12 mouse cellular contexts compared by ENCODE assay signal in the genomic region with DNA sequence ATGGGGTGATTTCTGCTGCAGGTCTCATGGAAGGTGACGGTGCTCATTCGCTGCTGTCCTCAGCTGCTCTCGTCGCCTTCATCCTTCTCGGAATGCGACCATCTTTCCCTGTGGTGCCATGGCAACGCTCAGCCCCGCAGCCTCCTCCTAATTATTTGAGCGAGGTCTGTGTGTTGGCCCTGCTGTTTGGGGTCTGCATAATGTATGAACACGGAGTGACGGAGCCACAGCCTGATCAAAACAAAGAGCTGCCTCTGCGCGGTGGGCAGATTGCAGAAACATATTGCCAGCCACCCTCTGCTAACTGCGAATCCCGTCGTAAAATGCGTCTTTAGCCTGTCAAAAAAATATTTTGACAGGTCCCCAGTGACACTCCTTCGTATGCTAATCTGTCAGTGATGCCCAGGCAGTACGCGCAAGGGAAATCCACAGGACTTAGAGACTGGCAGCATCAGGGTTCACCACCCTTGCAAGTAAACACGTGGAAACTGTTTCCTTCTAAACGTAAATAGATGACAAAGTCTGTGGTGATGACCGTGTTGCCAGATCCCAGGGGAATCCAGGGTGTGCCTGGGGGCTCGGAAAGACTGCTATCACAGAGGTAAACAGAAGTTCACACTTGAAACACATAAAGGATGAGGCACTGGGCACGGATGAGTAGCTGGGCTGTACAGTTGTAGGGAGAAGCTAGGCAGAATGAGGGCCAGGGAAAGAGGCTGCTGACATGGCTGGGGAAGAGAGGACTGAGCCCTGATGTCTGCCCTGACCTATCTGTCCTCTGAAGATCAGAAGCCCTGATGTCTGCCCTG.
A peak's percentile ranks its signal among the peaks of the same experiment; 100 is the strongest.
DNase-seq lines count a peak whose midpoint lies in the region; ATAC-seq lines count a peak whose summit lies in the region.
"Had no signal": no experiment of that assay in that cellular context is flagged by ENCODE, and none has a peak within 500 bp of the region (broad histone marks: within the 10 kb centered on the region; RNA-seq: fewer than 3 reads in every experiment).

No protein-coding gene starts in this region.

- H3K4me3 ChIP-seq in limb, embryonic 13.5 days, result no peak overlapping the region
- no peak overlapping the region for H3K4me3 ChIP-seq in limb, embryonic 10.5 days
- peak overlapping the region; percentile 6 for H3K4me3 ChIP-seq in forebrain, embryonic 15.5 days
- H3K4me3 ChIP-seq in neural tube, embryonic 14.5 days (ENCODE audit: low read depth, low read length), result no peak overlapping the region
- H3K4me3 ChIP-seq: erythroblast, embryonic 14.5 days; myocyte had no signal

- H3K36me3 ChIP-seq in limb, embryonic 13.5 days, result no peaks in the 10 kb centered on the region
- no peaks in the 10 kb centered on the region for H3K36me3 ChIP-seq in limb, embryonic 10.5 days
- H3K36me3 ChIP-seq in forebrain, embryonic 15.5 days, result no peaks in the 10 kb centered on the region
- H3K36me3 ChIP-seq in neural tube, embryonic 14.5 days (ENCODE audit: control insufficient read depth, insufficient read depth, low read length), result no peaks in the 10 kb centered on the region

- H3K27ac ChIP-seq in limb, embryonic 13.5 days, result no peak overlapping the region
- no peak overlapping the region for H3K27ac ChIP-seq in limb, embryonic 10.5 days
- peak overlapping the region; percentile 29 for H3K27ac ChIP-seq in forebrain, embryonic 15.5 days (replicated peaks)
- peak overlapping the region; percentile 89 for H3K27ac ChIP-seq in neural tube, embryonic 14.5 days (ENCODE audit: low read depth, low read length)

- DNase-seq in limb, embryonic 10.5 days (ENCODE audit: low spot score), result no peak
- peak; percentile 49 to 69 for DNase-seq in layer of hippocampus, postnatal 14 days (ENCODE audit: low spot score in 2 of 2)
- no peak for DNase-seq in urinary bladder, adult 2 months (ENCODE audit: low spot score)
- DNase-seq in spleen, postnatal 14 days (ENCODE audit: low spot score in 2 of 2), result no peak
- DNase-seq in gastrocnemius, adult 18-20 months (ENCODE audit: low spot score), result no peak
- DNase-seq: lung, adult 2 months had no signal

- WGBS in limb, embryonic 13.5 days, result 38% methylated on average over 25 of the region's 25 CpGs
- WGBS in limb, embryonic 10.5 days, result 63% methylated on average over 25 of the region's 25 CpGs
- 5% methylated on average over 25 of the region's 25 CpGs for WGBS in forebrain, embryonic 15.5 days
- WGBS in neural tube, embryonic 14.5 days, result 10% methylated on average over 25 of the region's 25 CpGs

- H3K9me3 ChIP-seq in limb, embryonic 13.5 days, result no peaks in the 10 kb centered on the region
- H3K9me3 ChIP-seq in limb, embryonic 10.5 days (replicated peaks), result no peaks in the 10 kb centered on the region
- H3K9me3 ChIP-seq in forebrain, embryonic 15.5 days, result no peaks in the 10 kb centered on the region
- no peaks in the 10 kb centered on the region for H3K9me3 ChIP-seq in neural tube, embryonic 14.5 days (ENCODE audit: control insufficient read depth, low read length)

- no peak overlapping the region for H3K9ac ChIP-seq in limb, embryonic 13.5 days
- 0 out of 2 replicates have a peak overlapping the region, but pooled peaks have one; percentile 0 for H3K9ac ChIP-seq in forebrain, embryonic 15.5 days (replicated peaks)
- peak overlapping the region; percentile 42; the same call in 1 of the 2 replicates for H3K9ac ChIP-seq in neural tube, embryonic 14.5 days (replicated peaks; ENCODE audit: low read depth, low read length)

- 0 out of 2 replicates have a peak overlapping the region, but pooled peaks have one; percentile 7 for H3K4me2 ChIP-seq in limb, embryonic 13.5 days (replicated peaks)
- peak overlapping the region; percentile 35 for H3K4me2 ChIP-seq in forebrain, embryonic 15.5 days (replicated peaks)
- peak overlapping the region; percentile 35 for H3K4me2 ChIP-seq in neural tube, embryonic 14.5 days (ENCODE audit: low read depth, low read length)

- ATAC-seq in limb, embryonic 13.5 days (ENCODE audit: low FRiP score, low read depth), result no peak
- peak; percentile 95 for ATAC-seq in forebrain, embryonic 15.5 days (replicated peaks)
- ATAC-seq in neural tube, embryonic 14.5 days (ENCODE audit: low read depth), result peak; percentile 89
- ATAC-seq: Patski had no signal

- H3K4me1 ChIP-seq in limb, embryonic 13.5 days, result peaks cover 48% of the 10 kb centered on the region
- peaks cover 51% of the 10 kb centered on the region for H3K4me1 ChIP-seq in limb, embryonic 10.5 days
- H3K4me1 ChIP-seq in forebrain, embryonic 15.5 days, result peaks cover 40% of the 10 kb centered on the region
- H3K4me1 ChIP-seq in neural tube, embryonic 14.5 days (ENCODE audit: control insufficient read depth, insufficient read depth, low read length), result peaks cover 41% of the 10 kb centered on the region

- no peaks in the 10 kb centered on the region for H3K27me3 ChIP-seq in limb, embryonic 13.5 days
- H3K27me3 ChIP-seq in limb, embryonic 10.5 days (ENCODE audit: low read depth, poor library complexity, severe bottlenecking), result no peaks in the 10 kb centered on the region
- peaks cover 8% of the 10 kb centered on the region; the same call in 1 of the 2 replicates for H3K27me3 ChIP-seq in forebrain, embryonic 15.5 days
- H3K27me3 ChIP-seq in neural tube, embryonic 14.5 days (ENCODE audit: control insufficient read depth, insufficient read depth, low read length), result no peaks in the 10 kb centered on the region
- H3K27me3 ChIP-seq: Patski had no signal

Comparison
In these comparisons a context has a peak if more than half of its experiments do, and no peak if none do; other contexts are left out.
1. H3K27ac ChIP-seq: peak in forebrain, embryonic 15.5 days (single experiment) and neural tube, embryonic 14.5 days (single experiment); none in limb, embryonic 13.5 days (single experiment) and limb, embryonic 10.5 days (single experiment).
2. DNase-seq: peak in layer of hippocampus, postnatal 14 days (2 of 2); none in limb, embryonic 10.5 days (single experiment), urinary bladder, adult 2 months (single experiment), spleen, postnatal 14 days (0 of 2) and gastrocnemius, adult 18-20 months (single experiment).
3. Peak in every context shown above with its lines, with median percentiles within 50 percentile points of each other: H3K4me2 ChIP-seq.